9 mouse cellular contexts compared by ENCODE assay signal in genomic region chr5:25067122-25067521, GRCm38 (mm10). TPM values are rescaled to one million over a fixed set of nuclear protein-coding genes. Genes with fewer than 3 reads are reported as not detected.
A peak's percentile ranks its signal among the peaks of the same experiment; 100 is the strongest.
DNase-seq lines count a peak whose midpoint lies in the region; ATAC-seq lines count a peak whose summit lies in the region.
"Had no signal": no experiment of that assay in that cellular context is flagged by ENCODE, and none has a peak within 500 bp of the region (broad histone marks: within the 10 kb centered on the region; RNA-seq: fewer than 3 reads in every experiment).

No protein-coding gene starts in this region.

- DNase-seq in hindbrain, embryonic 11.5 days (ENCODE audit: low spot score) = no peak
- DNase-seq in Muller cell, postnatal 12 days (ENCODE audit: inconsistent ontology term) = peak; percentile 67
- DNase-seq in heart, adult 18-20 months = peak; percentile 78 to 88
- peak; percentile 83 for DNase-seq in kidney, adult 9 months
- DNase-seq in lung, postnatal 36 days = peak; percentile 90
- DNase-seq in yolk sac, embryonic 10.5 days (ENCODE audit: low spot score) = no peak

- H3K4me3 ChIP-seq in hindbrain, embryonic 13.5 days = no peak overlapping the region
- no peak overlapping the region for H3K4me3 ChIP-seq in hindbrain, embryonic 11.5 days (ENCODE audit: low read depth, low read length)
- H3K4me3 ChIP-seq: limb, embryonic 12.5 days had no signal

- no peaks in the 10 kb centered on the region for H3K36me3 ChIP-seq in hindbrain, embryonic 13.5 days
- no peaks in the 10 kb centered on the region for H3K36me3 ChIP-seq in hindbrain, embryonic 11.5 days (ENCODE audit: control insufficient read depth, insufficient read depth, low read length)
- H3K36me3 ChIP-seq: limb, embryonic 12.5 days had no signal

- H3K4me2 ChIP-seq in hindbrain, embryonic 13.5 days = no peak overlapping the region
- no peak overlapping the region for H3K4me2 ChIP-seq in hindbrain, embryonic 11.5 days (replicated peaks; ENCODE audit: low read depth, low read length)
- H3K4me2 ChIP-seq: limb, embryonic 12.5 days had no signal

- WGBS in hindbrain, embryonic 13.5 days = 50% methylated on average over 6 of the region's 6 CpGs
- 51% methylated on average over 6 of the region's 6 CpGs for WGBS in hindbrain, embryonic 11.5 days

- no peaks in the 10 kb centered on the region for H3K9me3 ChIP-seq in hindbrain, embryonic 13.5 days
- H3K9me3 ChIP-seq in hindbrain, embryonic 11.5 days (ENCODE audit: control insufficient read depth, low read length) = no peaks in the 10 kb centered on the region
- H3K9me3 ChIP-seq: limb, embryonic 12.5 days had no signal

- 0 out of 2 replicates have a peak overlapping the region, but pooled peaks have one; percentile 12 for H3K27ac ChIP-seq in hindbrain, embryonic 13.5 days
- H3K27ac ChIP-seq in hindbrain, embryonic 11.5 days (ENCODE audit: low read depth, low read length) = no peak overlapping the region
- H3K27ac ChIP-seq: limb, embryonic 12.5 days had no signal

- no peaks in the 10 kb centered on the region for H3K27me3 ChIP-seq in hindbrain, embryonic 13.5 days
- no peaks in the 10 kb centered on the region for H3K27me3 ChIP-seq in hindbrain, embryonic 11.5 days (ENCODE audit: control insufficient read depth, insufficient read depth, low read length)
- H3K27me3 ChIP-seq: limb, embryonic 12.5 days had no signal

- no peak for ATAC-seq in hindbrain, embryonic 13.5 days (ENCODE audit: low FRiP score)
- ATAC-seq in hindbrain, embryonic 11.5 days (ENCODE audit: low FRiP score) = no peak
- ATAC-seq in erythroblast, adult 5-6 weeks (replicated peaks; ENCODE audit: low FRiP score, poor library complexity, severe bottlenecking) = no peak

- peaks cover 24% of the 10 kb centered on the region for H3K4me1 ChIP-seq in hindbrain, embryonic 13.5 days (replicated peaks)
- H3K4me1 ChIP-seq in hindbrain, embryonic 11.5 days (replicated peaks; ENCODE audit: control insufficient read depth, insufficient read depth, low read length) = no peaks in the 10 kb centered on the region

- no peak overlapping the region for H3K9ac ChIP-seq in hindbrain, embryonic 13.5 days
- no peak overlapping the region for H3K9ac ChIP-seq in hindbrain, embryonic 11.5 days (ENCODE audit: low read depth, low read length)
- H3K9ac ChIP-seq: limb, embryonic 12.5 days had no signal

RNA-seq across cellular contexts. Expression of gene Prkag2, which starts 33.3 kb away (rescaled TPM):
- polyA plus RNA-seq in hindbrain, embryonic 13.5 days (2015; fragmentation: Nextera tagmentation; extraction: Ambion mirVana) = 80.1 and 82.3 TPM in 2 replicates
- polyA plus RNA-seq in hindbrain, embryonic 11.5 days (2014; fragmentation: Nextera tagmentation; extraction: Ambion mirVana) = 56.7 and 57.3 TPM in 2 replicates
- total RNA-seq in heart, adult 18-20 months (2021) = 10 to 100 TPM; 30.8 to 31.1 TPM
- total RNA-seq in erythroblast, adult 5-6 weeks (2015; ENCODE audit: low replicate concordance) = 8.5 and 10.0 TPM in 2 replicates
- 2.0 and 2.8 TPM in 2 replicates for total RNA-seq in erythroblast, adult 5-6 weeks (2017; ENCODE audit: low replicate concordance)

Comparison
In these comparisons a context has a peak if more than half of its experiments do, and no peak if none do; other contexts are left out.
1. DNase-seq: peak in Muller cell, postnatal 12 days (single experiment), heart, adult 18-20 months (2 of 2), kidney, adult 9 months (single experiment) and lung, postnatal 36 days (single experiment); none in hindbrain, embryonic 11.5 days (single experiment) and yolk sac, embryonic 10.5 days (single experiment).